Mouse (Mus musculus) cerebellum, adult 2 months (tissue): ENCODE results near the gene Ylpm1. TPM values are rescaled to one million over a fixed set of nuclear protein-coding genes. Genes with fewer than 3 reads are reported as not detected.

Source experiments
- DNase-seq, 2 experiments: peaks; one replicate each; pipeline ENCODE4 v3.0.0; 2021
- H3K27ac ChIP-seq: fragments of 200-500 bp; 2 replicates; pipeline ENCODE4 v1.5.1; 2012; ENCODE audit warnings: low read length, control low read depth, inconsistent platforms; ENCODE audit not compliant: insufficient read depth
- H3K27me3 ChIP-seq: fragments of 200-500 bp; 2 replicates; pipeline ENCODE4 v1.6.1; 2012; ENCODE audit warnings: inconsistent platforms, mild to moderate bottlenecking, low read length, moderate library complexity; ENCODE audit not compliant: control insufficient read depth, insufficient read depth
- H3K4me1 ChIP-seq: fragments of 200-500 bp; 2 replicates; pipeline ENCODE4 v1.6.1; 2011; ENCODE audit warnings: low read length; ENCODE audit not compliant: control insufficient read depth, insufficient read depth
- H3K4me3 ChIP-seq: fragments of 200-500 bp; replicated peaks from 2 replicates; pipeline ENCODE3; 2011; ENCODE audit warnings: mild to moderate bottlenecking, low read depth, low read length, control low read depth; ENCODE audit not compliant: insufficient read depth
- CTCF ChIP-seq: fragments of 200-500 bp; IDR thresholded peaks from 2 replicates; pipeline ENCODE4 v1.5.1; 2011; ENCODE audit warnings: low read depth, mild to moderate bottlenecking, control low read depth, low read length, moderate library complexity, borderline replicate concordance; ENCODE audit not compliant: insufficient read depth
- POLR2A ChIP-seq: fragments of 200-500 bp; IDR thresholded peaks from 2 replicates; pipeline ENCODE4 v1.6.1; 2011; ENCODE audit warnings: low read length, control low read depth, borderline replicate concordance; ENCODE audit not compliant: insufficient read depth
- WGBS: fragments of 180-500 bp; shearing (Covaris S2); methylation state at CpG from one replicate; pipeline ENCODE4 v1.1.7; 2018; 5-methylcytosine and 5-hydroxymethylcytosine counted together
- polyA plus RNA-seq: library from polyadenylated mRNA; depleted of rRNA; stranded (reverse); fragments of >200 nt; gene quantifications from 2 replicates; pipeline ENCODE4 v1.2.3, GENCODE M21; 2012

Ylpm1 gene
- polyA plus RNA-seq, 1 experiment, result 62.4 TPM

DNA sequence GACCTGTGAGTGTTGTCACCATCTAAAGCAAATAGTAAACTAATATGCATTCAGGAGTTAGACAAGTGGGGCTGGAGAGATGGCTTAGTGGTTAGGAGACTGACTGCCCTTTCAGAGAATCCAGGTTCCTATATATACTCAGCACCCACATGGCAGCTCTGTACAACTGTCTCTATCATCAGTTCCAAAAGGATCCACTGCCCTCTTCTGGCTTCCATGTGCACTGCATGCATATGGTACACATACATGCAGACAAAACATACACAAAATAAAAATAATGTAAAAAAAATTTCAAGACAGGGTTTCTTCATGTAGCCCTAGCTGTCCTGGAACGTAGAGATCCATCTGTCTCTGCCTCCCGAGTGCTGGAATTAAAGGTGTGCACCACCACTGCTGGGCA, 36.6 kb downstream of the Ylpm1 start:
- TF ChIP-seq CTCF (peak; percentile 17; the same call in 1 of the 2 replicates), POLR2A (no peak)
- Histone ChIP-seq H3K4me3 (no peak overlapping the region), H3K27me3 (no peaks in the 10 kb centered on the region), H3K27ac (no peak overlapping the region), H3K4me1 (no peaks in the 10 kb centered on the region)
- no peak for DNase-seq
- 93% methylated on average over 2 of the region's 2 CpGs for WGBS

DNA sequence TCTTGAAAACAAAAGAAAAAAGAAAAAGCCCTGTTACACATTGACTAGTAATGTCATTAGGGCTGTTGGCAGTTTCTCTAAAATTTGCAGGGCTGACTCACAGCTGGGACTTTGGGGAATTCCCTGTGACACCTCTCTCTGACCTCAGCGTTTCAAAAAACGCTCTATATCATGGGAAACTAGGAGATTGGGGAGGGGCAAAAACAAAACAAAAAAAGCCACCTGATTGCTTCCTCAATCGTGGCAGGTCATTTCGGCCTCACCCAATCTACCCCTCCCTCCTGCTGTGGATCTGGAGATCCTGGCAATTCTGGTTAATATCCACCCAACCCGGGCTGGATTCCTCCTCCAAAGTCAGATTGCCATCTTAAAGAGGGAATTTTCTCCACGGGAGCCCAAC, 55.1 kb downstream of the Ylpm1 start:
- WGBS, result 79% methylated on average over 6 of the region's 6 CpGs
- Histone ChIP-seq H3K4me3 (no peak overlapping the region), H3K4me1 (no peaks in the 10 kb centered on the region), H3K27me3 (no peaks in the 10 kb centered on the region), H3K27ac (no peak overlapping the region)
- DNase-seq, result no peak
- no peak for TF ChIP-seq CTCF
- no peak for TF ChIP-seq POLR2A

DNA sequence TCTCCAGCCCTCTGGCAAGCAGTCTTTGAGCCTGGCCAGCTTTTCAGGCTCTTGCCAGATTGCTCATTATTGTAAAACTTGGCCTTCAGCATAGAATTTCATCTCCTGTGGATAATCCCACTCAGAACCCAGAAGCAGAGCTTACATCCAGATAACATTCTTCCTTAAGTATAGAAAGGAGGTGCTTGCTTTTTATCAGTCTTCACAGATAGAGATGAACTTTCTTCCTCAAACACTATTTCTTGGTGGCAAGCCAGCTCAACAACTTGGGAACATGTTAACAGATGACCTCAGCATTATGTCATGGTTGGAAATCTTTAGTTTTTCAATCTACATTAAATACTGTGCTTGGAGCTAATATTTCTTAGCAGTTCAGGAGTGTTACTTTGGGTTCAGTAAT, 74.9 kb downstream of the Ylpm1 start:
- no peak for TF ChIP-seq POLR2A
- no peak for TF ChIP-seq CTCF
- no peaks in the 10 kb centered on the region for H3K27me3 ChIP-seq
- no peak overlapping the region for H3K4me3 ChIP-seq
- no peaks in the 10 kb centered on the region for H3K4me1 ChIP-seq
- DNase-seq, result no peak
- H3K27ac ChIP-seq, result no peak overlapping the region

DNA sequence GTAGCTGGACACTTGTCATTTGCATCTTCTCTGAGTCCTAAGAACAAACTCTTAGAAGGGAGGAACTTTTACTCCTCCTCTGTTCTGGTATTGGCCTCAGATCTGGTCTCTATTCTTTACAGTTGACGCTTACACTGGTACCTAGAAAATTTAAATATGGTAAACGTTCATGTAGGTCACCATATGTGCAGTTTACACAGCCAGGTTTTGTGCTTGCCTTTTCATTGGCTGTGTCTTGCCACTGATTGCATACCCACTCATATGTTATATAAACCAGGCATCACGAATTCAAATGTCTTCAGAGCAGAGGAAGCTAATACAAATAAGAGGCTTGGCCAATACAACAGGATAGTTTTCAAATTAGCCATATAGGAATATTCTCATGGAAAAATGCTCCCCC, 81.0 kb downstream of the Ylpm1 start:
- WGBS, result 22% methylated on average over 3 of the region's 3 CpGs
- Histone ChIP-seq H3K4me1 (peaks cover 3% of the 10 kb centered on the region; the same call in 1 of the 2 replicates), H3K27me3 (no peaks in the 10 kb centered on the region), H3K4me3 (no peak overlapping the region), H3K27ac (no peak overlapping the region)
- peak in 1 of 2 experiments; percentile 50 for DNase-seq
- TF ChIP-seq POLR2A (no peak), CTCF (no peak)

DNA sequence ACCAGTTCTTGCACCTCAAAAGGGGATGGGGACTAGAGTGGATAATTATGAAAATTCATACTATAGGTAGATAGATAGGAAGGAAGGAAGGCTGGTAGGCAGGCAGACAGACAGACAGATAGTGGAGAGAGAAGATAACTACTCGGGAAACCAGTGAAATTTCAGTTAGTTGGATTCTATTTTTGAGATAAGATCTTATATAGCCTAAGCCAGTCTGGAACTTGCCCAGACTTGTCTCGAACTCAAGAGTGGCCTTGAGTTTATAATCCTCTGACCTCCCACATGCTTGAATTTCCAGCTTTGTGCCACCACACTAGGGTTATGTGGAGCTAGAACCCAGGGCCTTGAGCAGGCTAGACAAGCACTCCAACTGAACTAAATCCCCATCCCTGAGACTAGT, 88.1 kb downstream of the Ylpm1 start:
- H3K27ac ChIP-seq, result no peak overlapping the region
- H3K4me3 ChIP-seq, result no peak overlapping the region
- H3K4me1 ChIP-seq, result no peaks in the 10 kb centered on the region
- no peak for TF ChIP-seq CTCF
- no peak for TF ChIP-seq POLR2A
- no peaks in the 10 kb centered on the region for H3K27me3 ChIP-seq
- DNase-seq, result no peak
- WGBS, result 94% methylated on average over 2 of the region's 2 CpGs

DNA sequence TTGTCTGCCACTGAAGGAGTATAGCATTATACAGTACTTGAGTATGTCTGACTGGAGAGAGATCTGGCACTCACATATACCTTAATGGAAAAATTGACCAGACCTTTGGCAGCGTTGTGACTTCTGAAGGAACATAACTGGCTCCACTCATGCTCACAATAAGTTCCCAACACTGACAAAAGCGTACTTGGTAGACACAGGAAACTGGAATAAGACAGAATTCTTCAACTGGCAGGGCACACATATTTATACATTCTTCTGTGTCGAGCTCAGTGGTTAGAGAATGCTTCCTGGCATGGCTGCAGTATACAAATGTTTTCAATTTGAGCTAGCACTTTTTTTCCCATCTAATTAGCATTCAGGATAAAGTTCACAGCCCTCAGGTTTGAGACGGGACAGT, 88.8 kb downstream of the Ylpm1 start:
- TF ChIP-seq POLR2A (no peak), CTCF (no peak)

DNA sequence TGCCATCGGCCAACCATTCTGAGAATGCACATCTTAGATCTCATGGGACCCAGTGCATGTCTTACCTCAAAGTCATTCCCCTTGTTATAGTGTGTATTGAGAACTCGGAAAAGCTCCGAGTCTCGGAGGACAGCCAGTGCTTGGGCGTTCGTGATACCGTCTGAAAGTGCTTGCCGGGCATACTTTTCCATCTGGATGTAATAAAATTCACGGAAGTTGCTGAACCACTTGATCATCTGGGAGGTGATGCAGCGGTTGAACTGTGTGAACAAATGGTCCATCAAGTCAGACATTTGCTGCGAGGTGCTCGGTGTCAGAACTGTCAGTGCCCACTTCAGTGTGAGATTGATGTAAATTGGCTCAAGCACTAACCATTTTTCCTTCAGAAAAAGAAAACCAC, 91.7 kb downstream of the Ylpm1 start:
- Histone ChIP-seq H3K27ac (no peak overlapping the region), H3K4me3 (no peak overlapping the region), H3K4me1 (no peaks in the 10 kb centered on the region), H3K27me3 (no peaks in the 10 kb centered on the region)
- WGBS, result 97% methylated on average over 12 of the region's 12 CpGs
- DNase-seq, result no peak
- TF ChIP-seq POLR2A (no peak), CTCF (no peak)

More for the DNA sequence above, 88.8 kb downstream of the Ylpm1 start:
- Histone ChIP-seq H3K27ac (no peak overlapping the region), H3K27me3 (no peaks in the 10 kb centered on the region), H3K4me3 (no peak overlapping the region), H3K4me1 (no peaks in the 10 kb centered on the region)
- 90% methylated on average over 4 of the region's 4 CpGs for WGBS
- DNase-seq, result no peak

DNA sequence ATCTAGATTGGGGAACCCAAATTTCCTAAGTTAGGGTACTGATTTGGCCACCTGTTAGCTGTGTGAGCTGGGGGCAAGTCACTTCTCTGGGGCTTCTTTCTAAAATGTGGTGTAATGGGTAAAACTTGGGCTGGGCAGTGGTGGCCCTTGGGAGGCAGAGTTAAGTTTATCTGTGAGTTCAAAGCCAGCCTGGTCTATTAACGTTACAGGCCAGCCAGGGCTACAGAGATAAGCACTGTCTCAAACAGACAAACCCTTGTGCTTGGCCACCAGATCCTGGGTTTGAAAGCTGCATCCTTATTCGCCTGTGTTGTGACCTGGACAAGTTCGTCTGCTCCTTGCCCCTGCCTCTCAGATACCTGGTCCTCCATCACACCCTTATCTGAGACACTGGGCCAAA, 95.1 kb downstream of the Ylpm1 start:
- peaks cover 4% of the 10 kb centered on the region; the same call in 1 of the 2 replicates for H3K4me1 ChIP-seq
- H3K27ac ChIP-seq, result no peak overlapping the region
- no peak overlapping the region for H3K4me3 ChIP-seq
- DNase-seq, result no peak
- no peak for TF ChIP-seq POLR2A
- TF ChIP-seq CTCF, result no peak
- H3K27me3 ChIP-seq, result no peaks in the 10 kb centered on the region
- WGBS, result 94% methylated on average over 3 of the region's 3 CpGs
